Comparison of ENCODE assay signal across 9 mouse cellular contexts in the genomic region with DNA sequence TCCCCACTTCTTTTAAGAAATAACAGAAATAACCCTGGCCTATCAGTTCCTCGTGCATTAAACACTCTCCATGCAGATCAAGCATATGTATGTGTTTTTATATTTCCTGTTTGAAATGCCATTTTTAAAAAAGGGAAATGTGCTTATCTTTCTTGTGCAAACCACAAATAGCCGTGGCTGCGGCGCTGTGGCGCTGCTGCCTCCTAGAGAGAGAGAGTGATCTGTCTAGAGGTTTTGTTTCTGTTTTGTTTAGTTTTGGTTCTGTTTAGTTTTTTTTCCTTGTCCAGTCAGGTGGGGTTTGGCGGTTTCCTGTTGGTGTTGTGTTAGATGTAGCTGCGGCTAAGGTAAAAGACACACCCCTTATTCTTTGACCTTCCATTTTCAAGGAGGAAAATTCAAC. TPM values are rescaled to one million over a fixed set of nuclear protein-coding genes. Genes with fewer than 3 reads are reported as not detected.
DNase-seq lines count a peak whose midpoint lies in the region; ATAC-seq and TF ChIP-seq lines count a peak whose summit lies in the region.
"Had no signal": no experiment of that assay in that cellular context is flagged by ENCODE, and none has a peak within 500 bp of the region (broad histone marks: within the 10 kb centered on the region; RNA-seq: fewer than 3 reads in every experiment).

No protein-coding gene starts in this region.

- intact Hi-C loops in gastrocnemius, postnatal 36 days (cut with DNase I): no loop called here

- H3K27me3 ChIP-seq in liver, embryonic 16.5 days (ENCODE audit: control insufficient read depth, insufficient read depth, low read depth, low read length): no peaks in the 10 kb centered on the region
- H3K27me3 ChIP-seq in spleen, adult 2 months (ENCODE audit: control insufficient read depth, insufficient read depth, low read length): no peaks in the 10 kb centered on the region

- H3K9ac ChIP-seq in liver, embryonic 16.5 days (ENCODE audit: low read depth, low read length): peak overlapping the region; percentile 38

- H3K4me2 ChIP-seq in liver, embryonic 16.5 days (ENCODE audit: low read depth, low read length): peak overlapping the region; percentile 36; the same call in 1 of the 2 replicates

- H3K27ac ChIP-seq in bone marrow macrophage, adult 2 months (ENCODE audit: insufficient read depth, low read depth, low read length): peak overlapping the region; percentile 67
- peak overlapping the region; percentile 58 for H3K27ac ChIP-seq in liver, embryonic 16.5 days (ENCODE audit: low read length)
- peak overlapping the region; percentile 96 for H3K27ac ChIP-seq in spleen, adult 2 months (ENCODE audit: insufficient read depth, low read length)

- peak overlapping the region; percentile 36 for H3K4me3 ChIP-seq in bone marrow macrophage, adult 2 months (ENCODE audit: insufficient read depth, low read length)
- H3K4me3 ChIP-seq in liver, embryonic 16.5 days (ENCODE audit: low read depth, low read length): no peak overlapping the region; the same call in 1 of the 2 replicates
- H3K4me3 ChIP-seq in spleen, adult 2 months (ENCODE audit: extremely low read depth, insufficient read depth, insufficient read length): no peak overlapping the region

- peaks cover 21% of the 10 kb centered on the region for H3K4me1 ChIP-seq in bone marrow macrophage, adult 2 months (ENCODE audit: control insufficient read depth, insufficient read depth, low read length)
- H3K4me1 ChIP-seq in liver, embryonic 16.5 days (ENCODE audit: control insufficient read depth, low read depth, low read length): peaks cover 29% of the 10 kb centered on the region
- peaks cover 31% of the 10 kb centered on the region for H3K4me1 ChIP-seq in spleen, adult 2 months (ENCODE audit: control insufficient read depth, insufficient read depth, insufficient read length)

- peak; percentile 53 for ATAC-seq in liver, embryonic 16.5 days (ENCODE audit: low read depth)
- ATAC-seq: forebrain, embryonic 14.5 days had no signal

- WGBS in liver, embryonic 16.5 days (ENCODE audit: insufficient replicate concordance): 10% methylated on average over 7 of the region's 7 CpGs
- 4% methylated on average over 7 of the region's 7 CpGs for WGBS in spleen, adult 2 months

- H3K36me3 ChIP-seq in liver, embryonic 16.5 days (ENCODE audit: control insufficient read depth, insufficient read depth): no peaks in the 10 kb centered on the region
- H3K36me3 ChIP-seq in spleen, adult 2 months (ENCODE audit: control insufficient read depth, insufficient read depth, low read length): peaks cover 4% of the 10 kb centered on the region; the same call in 1 of the 2 replicates

- H3K9me3 ChIP-seq in liver, embryonic 16.5 days (replicated peaks; ENCODE audit: control insufficient read depth, low read length): no peaks in the 10 kb centered on the region

- TF ChIP-seq POLR2A in bone marrow macrophage, adult 2 months (IDR thresholded peaks at IDR 0.05; ENCODE audit: borderline replicate concordance, low read depth, low read length): no peak
- TF ChIP-seq POLR2A in spleen, adult 2 months (IDR thresholded peaks at IDR 0.05; ENCODE audit: low read depth, low read length): no peak

- DNase-seq in adrenal gland, postnatal 14 days: peak; percentile 12
- DNase-seq in adrenal gland, postnatal 10 days: no peak
- peak; percentile 77 to 78 for DNase-seq in spleen, adult 2 months (ENCODE audit: low read depth in 1 of 2, low spot score in 2 of 2)
- DNase-seq in frontal cortex, postnatal 25 days (ENCODE audit: low spot score in 2 of 2): no peak
- no peak for DNase-seq in gastrocnemius, postnatal 36 days
- DNase-seq in retina, postnatal 1 day: no peak

- TF ChIP-seq CTCF in bone marrow macrophage, adult 2 months (IDR thresholded peaks at IDR 0.05; ENCODE audit: low read depth, low read length): peak; percentile 34; the same call in 1 of the 2 replicates
- TF ChIP-seq CTCF in spleen, adult 2 months (IDR thresholded peaks at IDR 0.05; ENCODE audit: extremely low read depth, insufficient read depth, insufficient read length, insufficient replicate concordance): peak; percentile 25; the same call in 1 of the 2 replicates

RNA-seq across cellular contexts. Expression of a gene that starts 12.3 kb away (rescaled TPM):
- 5.7 and 7.6 TPM in 2 replicates for total RNA-seq in adrenal gland, postnatal 14 days (2021)
- 1 to 10 TPM; 6.4 to 8.2 TPM for total RNA-seq in adrenal gland, postnatal 10 days (2021)
- polyA plus RNA-seq in bone marrow macrophage, adult 2 months (2012; ENCODE audit: insufficient read depth, insufficient read length, missing spikeins): 3.6 and 3.8 TPM in 2 replicates
- 2.6 TPM in 2 replicates for polyA plus RNA-seq in liver, embryonic 16.5 days (2015; fragmentation: Nextera tagmentation; extraction: Ambion mirVana)
- 8.4 and 10.5 TPM in 2 replicates for polyA plus RNA-seq in spleen, adult 2 months (2012; rRNA removed)
- 1 to 10 TPM; 2.4 to 3.3 TPM for total RNA-seq in gastrocnemius, postnatal 36 days (2021)

Comparison
In these comparisons a context has a peak if more than half of its experiments do, and no peak if none do; other contexts are left out.
1. DNase-seq: peak in adrenal gland, postnatal 14 days (single experiment) and spleen, adult 2 months (2 of 2); none in adrenal gland, postnatal 10 days (single experiment), frontal cortex, postnatal 25 days (0 of 2), gastrocnemius, postnatal 36 days (0 of 2) and retina, postnatal 1 day (single experiment).
2. Peak in every context shown above with its lines, with median percentiles within 50 percentile points of each other: H3K27ac ChIP-seq.